Mouse (Mus musculus): ENCODE measurements at regions not wholly inside any gene's neighbourhood (a gene's known extent, or its start where the extent isn't known, plus 50 kb on each side); places are given as distances from the start of the nearest gene placed in this dataset.

DNA sequence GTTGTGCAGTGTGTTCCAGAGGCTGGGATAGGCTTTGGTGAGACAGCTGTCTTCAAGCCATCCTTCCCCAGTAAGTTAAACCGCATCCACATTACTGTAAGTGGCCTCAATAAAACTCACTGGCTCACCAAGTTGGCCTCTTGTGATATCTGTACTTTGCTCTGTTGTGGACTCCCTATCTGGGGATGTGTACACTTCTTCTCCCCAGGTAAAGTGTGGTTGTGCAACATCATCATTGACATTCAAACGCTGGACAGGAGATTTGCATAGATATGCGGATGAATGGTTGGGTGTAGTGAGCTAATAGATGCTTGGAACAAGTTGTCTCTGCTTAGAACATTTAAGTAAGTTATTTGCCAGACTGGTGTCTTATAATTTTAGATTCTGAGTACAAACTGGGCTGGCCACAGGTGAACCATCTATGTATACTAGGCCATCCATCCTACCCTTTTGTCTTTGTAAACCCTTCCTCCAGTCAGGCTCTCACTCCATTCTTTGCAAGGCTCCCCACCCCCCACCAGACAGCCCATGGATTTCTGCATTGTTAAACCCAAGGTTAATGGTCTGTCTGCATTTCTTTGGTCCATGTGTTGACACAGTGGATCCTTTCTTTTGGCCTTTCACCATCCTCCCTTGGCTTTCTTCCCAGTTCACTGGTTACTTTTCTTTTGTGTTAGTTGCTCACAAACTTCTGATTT is 303.0 kb downstream of the Plpp3 start:
- DNase-seq (ENCODE audit: low spot score in 2 of 2), result no peak

GRCm38 (mm10) chr4:105460689-105461005 is 303.5 kb downstream of the Plpp3 start:
- no peak for DNase-seq (ENCODE audit: low spot score in 2 of 2)

- no peak for DNase-seq (ENCODE audit: low spot score in 2 of 2)
Observed at GRCm38 (mm10) chr4:105467811-105468210, 310.7 kb downstream of the Plpp3 start.

GRCm38 (mm10) chr4:105469300-105469821 is 312.2 kb downstream of the Plpp3 start:
- DNase-seq (ENCODE audit: low spot score in 2 of 2), result no peak

GRCm38 (mm10) chr4:105474765-105475560 is 314.7 kb upstream of the Gm12728 start:
- no peak for DNase-seq (ENCODE audit: low spot score in 2 of 2)

GRCm38 (mm10) chr4:105476332-105476731 is 313.3 kb upstream of the Gm12728 start:
- DNase-seq (ENCODE audit: low spot score in 2 of 2), result no peak

GRCm38 (mm10) chr4:105486376-105486775 is 303.3 kb upstream of the Gm12728 start:
- no peak for DNase-seq (ENCODE audit: low spot score in 2 of 2)

DNA sequence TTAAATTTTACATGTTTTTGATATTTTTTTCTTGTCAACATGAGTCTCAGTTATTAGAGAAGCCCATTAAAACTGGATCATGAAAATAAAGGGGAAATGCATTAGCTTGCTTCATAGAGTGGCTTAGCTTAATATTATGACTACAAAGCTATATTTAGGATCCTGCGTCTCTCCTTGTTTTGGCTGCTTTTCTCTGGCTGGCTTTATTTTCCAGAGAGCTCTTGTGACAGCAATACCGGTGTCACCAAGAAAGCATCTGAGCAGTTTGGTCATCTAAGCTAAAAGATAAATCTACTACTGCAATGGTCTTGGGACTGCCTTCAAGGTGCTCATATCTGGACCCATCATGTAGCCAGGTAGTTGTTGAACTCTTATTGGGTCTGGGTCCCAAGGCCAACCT is 293.5 kb upstream of the Gm12728 start:
- no peak for DNase-seq (ENCODE audit: low spot score in 2 of 2)

DNA sequence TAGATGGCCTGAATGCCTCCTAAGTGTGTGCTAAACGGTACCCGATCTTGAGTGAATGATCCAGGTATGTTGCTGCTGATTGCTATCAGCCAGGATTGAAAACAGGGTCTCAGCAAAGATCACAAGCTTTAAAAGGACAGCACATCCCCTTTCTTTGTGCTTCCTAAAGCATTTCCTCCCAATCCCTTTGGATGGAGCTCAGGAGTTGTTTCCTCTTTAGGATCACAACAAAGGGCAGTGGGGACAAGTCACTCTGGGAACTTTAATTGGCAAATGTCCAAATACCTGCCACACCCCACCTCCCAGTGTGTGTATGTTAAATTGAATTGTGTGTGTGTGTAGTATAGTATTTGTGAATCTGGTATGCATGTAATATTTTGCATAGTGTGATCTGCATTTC is 283.5 kb upstream of the Gm12728 start:
- DNase-seq (ENCODE audit: low spot score in 2 of 2), result no peak

- no peak for DNase-seq (ENCODE audit: low spot score in 2 of 2)
Observed at GRCm38 (mm10) chr4:105507221-105507620, 282.4 kb upstream of the Gm12728 start.

DNA sequence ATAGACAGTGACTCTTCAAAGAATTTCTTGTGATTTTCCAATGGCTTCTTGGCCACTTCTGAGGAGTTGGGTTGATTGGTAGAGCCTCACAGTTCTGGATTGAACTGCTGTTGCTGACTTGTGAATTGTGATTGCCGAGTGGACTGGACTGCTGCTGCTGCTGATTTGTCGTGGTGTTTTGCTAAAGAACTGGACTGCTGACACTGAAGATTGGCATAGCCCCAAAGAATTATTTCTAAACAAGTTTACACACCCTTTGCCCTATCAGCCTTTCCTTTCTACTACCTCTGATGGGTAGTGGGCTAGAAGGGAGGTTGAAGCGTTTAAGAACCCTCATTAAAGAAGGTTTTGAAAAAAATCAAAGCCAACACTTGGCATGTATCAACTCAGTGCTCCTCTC is 280.6 kb upstream of the Gm12728 start:
- DNase-seq (ENCODE audit: low spot score in 2 of 2), result no peak

- no peak for DNase-seq (ENCODE audit: low spot score in 2 of 2)
Observed at GRCm38 (mm10) chr4:105510406-105510805, 279.3 kb upstream of the Gm12728 start.

DNA sequence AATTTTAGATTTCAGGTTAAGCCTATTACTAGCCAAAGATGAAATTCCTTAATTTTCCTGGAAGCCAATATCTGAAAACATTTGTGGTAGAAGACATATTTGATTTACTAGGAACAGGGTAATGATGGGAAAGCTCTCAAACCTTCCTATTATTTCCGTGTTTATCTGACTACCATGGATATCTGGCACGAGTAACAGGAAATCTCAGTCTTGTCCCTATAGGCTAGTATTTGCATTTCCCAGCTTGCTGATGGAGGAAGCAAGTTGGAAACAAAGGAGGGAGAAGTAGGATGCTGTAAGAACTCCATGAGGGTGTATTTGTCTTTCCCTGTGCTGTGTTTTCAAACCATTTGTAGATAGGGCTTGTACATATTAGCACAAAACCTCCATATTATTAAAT is 264.5 kb upstream of the Gm12728 start:
- DNase-seq (ENCODE audit: low spot score in 2 of 2), result no peak

GRCm38 (mm10) chr4:105526755-105527154 is 262.9 kb upstream of the Gm12728 start:
- DNase-seq (ENCODE audit: low spot score in 2 of 2), result no peak

- DNase-seq (ENCODE audit: low spot score in 2 of 2), result no peak
Observed at GRCm38 (mm10) chr4:105527316-105527715, 262.4 kb upstream of the Gm12728 start.

GRCm38 (mm10) chr4:105531651-105532425 is 257.8 kb upstream of the Gm12728 start:
- no peak for DNase-seq (ENCODE audit: low spot score in 2 of 2)

- no peak for DNase-seq (ENCODE audit: low spot score in 2 of 2)
Observed at GRCm38 (mm10) chr4:105535451-105535850, 254.2 kb upstream of the Gm12728 start.

GRCm38 (mm10) chr4:105545486-105545885 is 244.2 kb upstream of the Gm12728 start:
- no peak for DNase-seq (ENCODE audit: low spot score in 2 of 2)

- no peak for DNase-seq (ENCODE audit: low spot score in 2 of 2)
Observed at GRCm38 (mm10) chr4:105549744-105550440, 239.8 kb upstream of the Gm12728 start.

DNA sequence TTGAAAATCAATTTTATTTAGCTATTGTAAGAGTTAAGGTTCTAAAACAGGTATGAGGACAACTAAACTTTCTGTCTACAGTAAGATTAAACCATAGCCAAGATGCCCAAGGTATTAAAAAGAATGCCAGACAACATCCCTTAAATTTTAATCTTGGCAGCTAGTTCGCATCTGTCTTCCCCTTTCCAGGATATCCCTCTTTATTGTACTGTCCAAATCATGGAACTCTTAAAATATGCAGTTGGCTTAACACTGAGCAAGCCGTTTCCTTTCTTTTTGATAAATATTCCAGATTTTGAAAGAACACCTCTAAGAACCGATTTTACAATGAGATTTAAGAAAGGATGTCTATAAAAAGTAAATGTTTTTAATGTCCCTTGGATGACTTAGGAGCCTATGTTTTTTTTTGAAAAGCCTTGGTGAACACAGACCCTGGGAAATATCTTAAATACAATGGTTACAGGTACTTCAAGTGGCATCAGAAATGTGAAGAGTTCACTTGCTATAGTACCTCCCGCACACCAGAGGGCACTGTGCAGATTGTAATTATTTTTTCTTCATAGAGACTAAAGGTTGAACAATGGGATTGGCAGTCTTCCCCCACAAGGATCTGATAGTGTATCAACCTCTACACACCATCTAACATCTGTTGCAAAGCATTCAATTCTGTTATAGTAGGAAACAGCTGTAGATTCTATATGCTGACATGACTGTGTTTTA is 237.5 kb upstream of the Gm12728 start:
- no peak for DNase-seq (ENCODE audit: low spot score in 2 of 2)

DNA sequence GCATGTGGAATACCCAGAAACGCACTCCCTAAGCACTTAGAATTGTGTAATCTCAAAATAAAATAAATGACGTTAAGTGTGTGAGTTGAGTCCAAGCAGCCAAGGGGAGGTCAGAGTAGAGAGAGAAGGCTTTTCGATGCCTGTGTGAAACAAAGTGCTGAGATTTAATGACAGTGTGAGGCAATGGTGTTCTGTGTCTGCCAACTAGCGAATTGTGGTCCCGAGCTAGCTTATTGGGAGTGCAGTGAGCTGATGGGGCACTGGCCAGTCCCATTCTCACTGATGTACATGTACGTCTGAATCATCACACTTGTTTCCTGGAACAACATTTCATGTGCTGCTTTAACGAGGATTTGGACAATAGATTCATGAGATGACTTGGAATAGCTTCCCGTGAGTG is 234.7 kb upstream of the Gm12728 start:
- no peak for DNase-seq (ENCODE audit: low spot score in 2 of 2)
